Comparison of ENCODE assay signal across 14 mouse cellular contexts in the genomic region with DNA sequence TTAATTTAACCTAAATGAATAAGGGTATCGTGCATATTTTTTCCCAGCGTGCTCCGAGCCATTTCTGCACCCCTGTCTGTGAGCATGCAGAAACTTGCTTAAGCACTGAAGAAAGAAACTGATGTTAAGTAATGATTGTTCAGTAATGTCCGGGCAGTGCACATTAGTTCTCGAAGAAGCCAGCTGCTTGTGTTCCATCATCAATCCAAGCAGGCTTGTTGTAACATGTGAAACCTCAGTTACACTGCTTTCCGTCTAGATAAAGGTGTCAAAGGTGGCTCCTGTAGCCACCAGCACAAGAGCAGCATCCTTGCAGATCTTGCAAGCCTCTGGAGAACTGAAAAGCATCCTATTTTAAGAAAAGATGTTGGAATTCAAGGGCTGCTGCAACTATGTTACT.
"Had no signal": no experiment of that assay in that cellular context is flagged by ENCODE, and none has a peak within 500 bp of the region (broad histone marks: within the 10 kb centered on the region; RNA-seq: fewer than 3 reads in every experiment).

No protein-coding gene starts in this region.

- DNase-seq: kidney, postnatal 10 days; kidney, postnatal 4 days; liver; liver, embryonic 13.5 days; liver, postnatal 0 days; lung, postnatal 14 days; right cerebral cortex, postnatal 14 days; thymus, postnatal 4 days had no signal

- ATAC-seq: liver, postnatal 0 days; midbrain, embryonic 15.5 days had no signal

- H3K36me3 ChIP-seq: limb, embryonic 12.5 days; liver, embryonic 13.5 days; lung, embryonic 15.5 days; midbrain, embryonic 15.5 days had no signal

- H3K27ac ChIP-seq: layer of hippocampus, adult 2 months; limb, embryonic 12.5 days; liver, embryonic 13.5 days; lung, embryonic 15.5 days; macrophage; midbrain, embryonic 15.5 days had no signal

- H3K9me3 ChIP-seq: limb, embryonic 12.5 days; liver, embryonic 13.5 days; lung, embryonic 15.5 days; midbrain, embryonic 15.5 days had no signal

- H3K4me1 ChIP-seq: liver, embryonic 13.5 days; megakaryocyte, embryonic 14.5 days had no signal

- H3K4me2 ChIP-seq: limb, embryonic 12.5 days; liver, embryonic 13.5 days; lung, embryonic 15.5 days; midbrain, embryonic 15.5 days had no signal

- H3K9ac ChIP-seq: limb, embryonic 12.5 days; liver, embryonic 13.5 days; liver, postnatal 0 days; lung, embryonic 15.5 days; midbrain, embryonic 15.5 days had no signal

- H3K4me3 ChIP-seq: layer of hippocampus, adult 2 months; limb, embryonic 12.5 days; liver, embryonic 13.5 days; lung, embryonic 15.5 days; megakaryocyte, embryonic 14.5 days; midbrain, embryonic 15.5 days had no signal

- H3K27me3 ChIP-seq: limb, embryonic 12.5 days; liver, embryonic 13.5 days; lung, embryonic 15.5 days; megakaryocyte, embryonic 14.5 days; midbrain, embryonic 15.5 days had no signal
